Mouse (Mus musculus) embryo, embryonic 11 days (tissue): ENCODE measurements at regions not wholly inside any gene's neighbourhood (a gene's known extent, or its start where the extent isn't known, plus 50 kb on each side); places are given as distances from the start of the nearest gene placed in this dataset.

Source experiments
- DNase-seq: peaks from one replicate; pipeline ENCODE4 v3.0.0-alpha.2; 2015

GRCm38 (mm10) chr15:74461935-74462334 is 174.2 kb downstream of the Mroh4 start:
- no peak for DNase-seq

- no peak for DNase-seq
These were observed 176.7 kb downstream of the Mroh4 start for GRCm38 (mm10) chr15:74459345-74459975.

- no peak for DNase-seq
These were observed 177.2 kb downstream of the Mroh4 start for GRCm38 (mm10) chr15:74458940-74459339.

GRCm38 (mm10) chr15:74457965-74458364 is 178.2 kb downstream of the Mroh4 start:
- DNase-seq, result no peak

- DNase-seq, result no peak
These were observed 179.5 kb downstream of the Mroh4 start for GRCm38 (mm10) chr15:74456675-74457040.

- DNase-seq, result peak; percentile 64
These were observed 180.1 kb downstream of the Mroh4 start for GRCm38 (mm10) chr15:74455921-74456674.

- DNase-seq, result no peak
These were observed 181.6 kb downstream of the Mroh4 start for GRCm38 (mm10) chr15:74454543-74454942.

GRCm38 (mm10) chr15:74453810-74454209 is 182.3 kb downstream of the Mroh4 start:
- no peak for DNase-seq

GRCm38 (mm10) chr15:74452426-74452825 is 183.7 kb downstream of the Mroh4 start:
- DNase-seq, result no peak

- no peak for DNase-seq
These were observed 194.3 kb downstream of the Mroh4 start for GRCm38 (mm10) chr15:74441889-74442288.

- no peak for DNase-seq
These were observed 209.2 kb downstream of the Mroh4 start for GRCm38 (mm10) chr15:74426989-74427388.

- DNase-seq, result no peak
These were observed 213.2 kb downstream of the Mroh4 start for GRCm38 (mm10) chr15:74423001-74423400.

GRCm38 (mm10) chr15:74420550-74420949 is 215.6 kb downstream of the Mroh4 start:
- no peak for DNase-seq

GRCm38 (mm10) chr15:74418635-74419034 is 217.5 kb downstream of the Mroh4 start:
- no peak for DNase-seq

- no peak for DNase-seq
These were observed 222.9 kb downstream of the Mroh4 start for GRCm38 (mm10) chr15:74413217-74413616.

GRCm38 (mm10) chr15:74412261-74412660 is 223.9 kb downstream of the Mroh4 start:
- DNase-seq, result no peak

- peak; percentile 21 for DNase-seq
These were observed 225.1 kb downstream of the Mroh4 start for GRCm38 (mm10) chr15:74411097-74411496.

- DNase-seq, result no peak
These were observed 231.3 kb downstream of the Mroh4 start for GRCm38 (mm10) chr15:74404866-74405265.

- DNase-seq, result no peak
These were observed 234.9 kb downstream of the Mroh4 start for GRCm38 (mm10) chr15:74401275-74401674.

- no peak for DNase-seq
These were observed 240.1 kb downstream of the Mroh4 start for GRCm38 (mm10) chr15:74396029-74396428.

- DNase-seq, result no peak
These were observed 248.6 kb downstream of the Mroh4 start for GRCm38 (mm10) chr15:74387533-74387932.

- peak; percentile 84 for DNase-seq
These were observed 253.6 kb downstream of the Mroh4 start for GRCm38 (mm10) chr15:74382556-74382955.

- no peak for DNase-seq
These were observed 256.8 kb downstream of the Mroh4 start for GRCm38 (mm10) chr15:74379366-74379765.

- no peak for DNase-seq
These were observed 266.7 kb downstream of the Mroh4 start for GRCm38 (mm10) chr15:74369461-74369860.

- DNase-seq, result peak; percentile 6
These were observed 288.2 kb downstream of the Mroh4 start for GRCm38 (mm10) chr15:74347911-74348310.
